Mouse (Mus musculus) Muller cell, postnatal 12 days (primary cell): Measurements from ENCODE around the gene Hdlbp.

Source experiments
- DNase-seq: peaks from one replicate; pipeline ENCODE4 v3.0.0-alpha.2; 2015; ENCODE audit errors: inconsistent ontology term

The Hdlbp gene

GRCm38 (mm10) chr1:93445111-93445821 is 33.3 kb downstream of the Hdlbp start:
- peak; percentile 90 for DNase-seq

- peak; percentile 93 for DNase-seq
These were observed 34.1 kb downstream of the Hdlbp start for GRCm38 (mm10) chr1:93444405-93445110.

GRCm38 (mm10) chr1:93439321-93439720 is 39.3 kb downstream of the Hdlbp start:
- DNase-seq: no peak

GRCm38 (mm10) chr1:93432087-93432486 is 46.5 kb downstream of the Hdlbp start:
- no peak for DNase-seq

GRCm38 (mm10) chr1:93403403-93403802 is 75.2 kb downstream of the Hdlbp start:
- DNase-seq: no peak

- peak; percentile 11 for DNase-seq
These were observed 77.2 kb downstream of the Hdlbp start for GRCm38 (mm10) chr1:93401191-93402052.

GRCm38 (mm10) chr1:93388906-93389305 is 89.7 kb downstream of the Hdlbp start:
- no peak for DNase-seq

GRCm38 (mm10) chr1:93387198-93387597 is 91.4 kb downstream of the Hdlbp start:
- no peak for DNase-seq

GRCm38 (mm10) chr1:93379117-93379516 is 99.5 kb downstream of the Hdlbp start:
- no peak for DNase-seq

GRCm38 (mm10) chr1:93377307-93377706 is 101.3 kb downstream of the Hdlbp start:
- DNase-seq: no peak

GRCm38 (mm10) chr1:93373665-93374064 is 105.0 kb downstream of the Hdlbp start, which contains the start of gene Ano7:
Gene Ano7 (plus strand): TSS chr1:93373930.
- no peak for DNase-seq

- DNase-seq: no peak
These were observed 113.0 kb downstream of the Hdlbp start for GRCm38 (mm10) chr1:93365641-93366040.

- DNase-seq: no peak
These were observed 116.0 kb downstream of the Hdlbp start for GRCm38 (mm10) chr1:93362661-93363060.
